Mouse (Mus musculus) heart, postnatal 4 days (tissue): ENCODE results near the gene Babam2. TPM values are rescaled to one million over a fixed set of nuclear protein-coding genes. Genes with fewer than 3 reads are reported as not detected.
"Not testable (repeated sequence)": the region's sequence is repeated elsewhere in the genome, so short reads cannot be mapped to it uniquely, and the experiment has no call there.

Experiments used
- DNase-seq: peaks from one replicate; pipeline ENCODE4 v3.0.0; 2021
- total RNA-seq, 2 experiments: library from RNA; stranded (reverse); gene quantifications; 2 replicates each; pipeline ENCODE4 v1.2.3; 2021

Babam2 gene
- total RNA-seq, 2 experiments from 2014 or later, result 43.1 to 43.9 TPM

- no peak for DNase-seq
These were observed 90.1 kb downstream of the Babam2 start for GRCm38 (mm10) chr5:31787622-31788021.

- no peak for DNase-seq
These were observed 94.9 kb downstream of the Babam2 start for GRCm38 (mm10) chr5:31792338-31792737.

- DNase-seq, result no peak
These were observed 95.4 kb downstream of the Babam2 start for GRCm38 (mm10) chr5:31792863-31793262.

- no peak for DNase-seq
These were observed 97.9 kb downstream of the Babam2 start for GRCm38 (mm10) chr5:31795414-31795813.

- DNase-seq, result no peak
These were observed 99.5 kb downstream of the Babam2 start for GRCm38 (mm10) chr5:31796979-31797378.

- DNase-seq, result not testable (repeated sequence)
These were observed 106.7 kb downstream of the Babam2 start for GRCm38 (mm10) chr5:31804211-31804610.

GRCm38 (mm10) chr5:31804751-31805150 is 107.3 kb downstream of the Babam2 start:
- DNase-seq, result no peak

- DNase-seq, result no peak
These were observed 109.8 kb downstream of the Babam2 start for GRCm38 (mm10) chr5:31807312-31807711.

- DNase-seq, result no peak
These were observed 110.8 kb downstream of the Babam2 start for GRCm38 (mm10) chr5:31808271-31808670.

GRCm38 (mm10) chr5:31810796-31811662 is 113.5 kb downstream of the Babam2 start:
- peak; percentile 73 for DNase-seq

- no peak for DNase-seq
These were observed 114.1 kb downstream of the Babam2 start for GRCm38 (mm10) chr5:31811663-31812001.

GRCm38 (mm10) chr5:31813156-31813675 is 115.7 kb downstream of the Babam2 start:
- no peak for DNase-seq

- DNase-seq, result no peak
These were observed 116.6 kb downstream of the Babam2 start for GRCm38 (mm10) chr5:31814068-31814467.

- DNase-seq, result peak; percentile 43
These were observed 117.6 kb downstream of the Babam2 start for GRCm38 (mm10) chr5:31815129-31815528.

GRCm38 (mm10) chr5:31816082-31816481 is 118.6 kb downstream of the Babam2 start:
- no peak for DNase-seq

- no peak for DNase-seq
These were observed 123.3 kb downstream of the Babam2 start for GRCm38 (mm10) chr5:31820801-31821200.

- DNase-seq, result no peak
These were observed 123.7 kb downstream of the Babam2 start for GRCm38 (mm10) chr5:31821204-31821603.

GRCm38 (mm10) chr5:31823673-31824072 is 126.2 kb downstream of the Babam2 start:
- DNase-seq, result no peak

- DNase-seq, result no peak
These were observed 126.6 kb downstream of the Babam2 start for GRCm38 (mm10) chr5:31824126-31824525.

GRCm38 (mm10) chr5:31827304-31827703 is 129.8 kb downstream of the Babam2 start:
- no peak for DNase-seq

- no peak for DNase-seq
These were observed 130.4 kb downstream of the Babam2 start for GRCm38 (mm10) chr5:31827896-31828295.

- no peak for DNase-seq
These were observed 131.3 kb downstream of the Babam2 start for GRCm38 (mm10) chr5:31828747-31829146.

GRCm38 (mm10) chr5:31829588-31829987 is 132.1 kb downstream of the Babam2 start:
- DNase-seq, result no peak

GRCm38 (mm10) chr5:31831587-31831986 is 134.1 kb downstream of the Babam2 start:
- DNase-seq, result no peak
